Mouse (Mus musculus): ENCODE results near the gene Micu1. TPM values are rescaled to one million over a fixed set of nuclear protein-coding genes. Genes with fewer than 3 reads are reported as not detected.

The Micu1 gene
- polyA plus RNA-seq, 1 experiment from 2014 or later, result 65.0 TPM

DNA sequence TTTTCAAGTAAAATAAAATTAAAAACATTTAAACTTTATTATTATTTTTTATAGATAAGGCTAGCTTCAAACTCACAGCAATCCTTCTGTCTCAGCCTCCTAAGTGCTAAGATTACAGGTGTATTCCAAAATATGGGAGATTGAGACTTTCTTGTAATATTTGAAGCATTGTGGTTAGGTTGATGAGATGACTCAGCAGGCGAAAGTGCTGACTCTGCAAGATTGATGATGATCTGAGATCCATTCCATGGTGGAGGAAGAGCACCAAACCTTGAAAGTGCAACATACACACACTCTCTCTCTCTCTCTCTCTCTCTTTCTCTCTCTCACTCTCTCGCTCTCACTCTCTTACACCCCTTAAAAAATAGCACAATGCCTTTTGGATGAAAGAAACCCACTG lies 5.3 kb downstream of the Micu1 start:
- H3K4me2 ChIP-seq (ENCODE audit: low read depth, low read length, severe bottlenecking), result no peak overlapping the region
- no peak overlapping the region for H3K9ac ChIP-seq (ENCODE audit: low read length)
- no peaks in the 10 kb centered on the region for H3K36me3 ChIP-seq (ENCODE audit: control insufficient read depth, insufficient read depth, low read length)
- H3K9me3 ChIP-seq (ENCODE audit: control insufficient read depth, low read length), result no peaks in the 10 kb centered on the region
- no peak for ATAC-seq (replicated peaks; ENCODE audit: low FRiP score)
- H3K4me1 ChIP-seq (replicated peaks; ENCODE audit: control insufficient read depth, insufficient read depth, low read length), result no peaks in the 10 kb centered on the region; the same call in 1 of the 2 replicates
- H3K27me3 ChIP-seq (ENCODE audit: control insufficient read depth, insufficient read depth, low read length), result no peaks in the 10 kb centered on the region
- WGBS, result 71% methylated on average over 2 of the region's 2 CpGs
- no peak overlapping the region for H3K4me3 ChIP-seq (ENCODE audit: low read depth, low read length)
- no peak for DNase-seq (ENCODE audit: low spot score)
- no peak overlapping the region for H3K27ac ChIP-seq (ENCODE audit: low read depth, low read length)

DNA sequence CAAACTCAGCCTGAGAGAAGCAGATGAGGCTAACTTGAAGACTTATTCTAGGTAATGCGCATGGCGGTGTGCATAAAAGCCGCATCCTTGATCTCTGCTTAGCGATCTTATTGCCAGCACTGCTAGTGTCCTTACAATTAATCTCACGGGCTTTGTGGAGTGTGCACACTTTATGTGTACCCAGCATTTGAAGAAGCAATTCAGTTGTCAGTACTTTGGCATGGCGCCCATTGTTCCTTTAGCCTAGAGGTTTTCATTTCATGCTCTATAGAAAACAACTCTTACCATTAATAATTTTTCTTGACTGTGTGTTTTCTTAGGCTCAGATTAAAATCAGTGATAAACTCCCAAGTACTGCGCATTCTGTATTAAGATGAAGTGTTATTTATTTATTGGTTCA lies 7.0 kb downstream of the Micu1 start:
- no peaks in the 10 kb centered on the region for H3K36me3 ChIP-seq (ENCODE audit: control insufficient read depth, insufficient read depth, low read length)
- H3K9me3 ChIP-seq (ENCODE audit: control insufficient read depth, low read length), result no peaks in the 10 kb centered on the region
- H3K4me3 ChIP-seq (ENCODE audit: low read depth, low read length), result no peak overlapping the region
- WGBS, result 92% methylated on average over 7 of the region's 7 CpGs
- no peak overlapping the region for H3K4me2 ChIP-seq (ENCODE audit: low read depth, low read length, severe bottlenecking)
- no peaks in the 10 kb centered on the region for H3K27me3 ChIP-seq (ENCODE audit: control insufficient read depth, insufficient read depth, low read length)
- H3K9ac ChIP-seq (ENCODE audit: low read length), result no peak overlapping the region
- no peaks in the 10 kb centered on the region for H3K4me1 ChIP-seq (replicated peaks; ENCODE audit: control insufficient read depth, insufficient read depth, low read length)
- ATAC-seq (replicated peaks; ENCODE audit: low FRiP score), result no peak
- no peak for DNase-seq (ENCODE audit: low spot score)
- H3K27ac ChIP-seq (ENCODE audit: low read depth, low read length), result no peak overlapping the region

DNA sequence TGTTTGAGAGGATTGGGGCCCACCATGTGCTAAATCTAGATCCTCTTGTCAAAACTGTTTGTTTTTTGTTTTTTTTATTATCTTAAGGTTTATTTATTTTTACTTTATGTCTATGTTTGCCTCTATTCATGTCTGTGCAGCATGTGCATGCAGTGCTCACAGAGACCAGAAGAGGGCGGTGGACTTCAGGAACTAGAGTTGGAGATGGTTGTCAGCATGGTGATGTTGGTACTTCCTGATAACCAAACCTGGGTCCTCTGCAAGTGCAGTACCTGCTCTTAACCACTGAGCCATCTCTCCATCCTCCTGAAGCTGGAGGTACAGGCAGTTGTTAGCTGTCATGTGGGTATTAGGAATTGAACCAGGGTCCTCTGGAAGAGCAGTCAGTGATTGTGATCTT lies 8.0 kb downstream of the Micu1 start:
- Histone ChIP-seq H3K9ac (ENCODE audit: low read length) (no peak overlapping the region), H3K27me3 (ENCODE audit: control insufficient read depth, insufficient read depth, low read length) (no peaks in the 10 kb centered on the region), H3K4me3 (ENCODE audit: low read depth, low read length) (no peak overlapping the region), H3K36me3 (ENCODE audit: control insufficient read depth, insufficient read depth, low read length) (no peaks in the 10 kb centered on the region), H3K9me3 (ENCODE audit: control insufficient read depth, low read length) (no peaks in the 10 kb centered on the region), H3K27ac (ENCODE audit: low read depth, low read length) (no peak overlapping the region), H3K4me1 (replicated peaks; ENCODE audit: control insufficient read depth, insufficient read depth, low read length) (no peaks in the 10 kb centered on the region), H3K4me2 (ENCODE audit: low read depth, low read length, severe bottlenecking) (no peak overlapping the region)
- no peak for ATAC-seq (replicated peaks; ENCODE audit: low FRiP score)
- DNase-seq (ENCODE audit: low spot score), result no peak
- WGBS, result 86% methylated on average over 1 of the region's 1 CpGs

DNA sequence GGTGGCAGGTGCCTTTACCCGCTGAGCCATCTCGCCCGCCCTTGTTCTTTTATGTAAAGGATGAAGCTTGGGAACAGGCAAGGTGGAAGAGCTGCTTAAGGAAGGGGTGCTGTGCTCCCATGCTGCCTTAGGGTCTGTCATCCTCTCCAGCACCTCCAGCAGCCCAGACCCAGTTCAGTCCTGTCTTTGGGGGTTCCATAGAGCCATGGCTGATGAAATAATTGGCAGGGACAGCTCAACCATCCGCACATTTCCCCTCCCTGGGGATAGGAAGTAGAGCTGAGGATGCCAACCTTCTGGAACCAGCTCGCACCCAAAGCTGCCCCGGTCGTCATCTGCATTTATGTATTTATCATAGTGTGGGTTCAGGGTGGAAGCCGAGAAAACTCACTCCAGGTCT lies 9.8 kb downstream of the Micu1 start:
- no peaks in the 10 kb centered on the region for H3K4me1 ChIP-seq (replicated peaks; ENCODE audit: control insufficient read depth, insufficient read depth, low read length)
- 93% methylated on average over 8 of the region's 8 CpGs for WGBS
- H3K27me3 ChIP-seq (ENCODE audit: control insufficient read depth, insufficient read depth, low read length), result no peaks in the 10 kb centered on the region
- no peak overlapping the region for H3K9ac ChIP-seq (ENCODE audit: low read length)
- H3K4me3 ChIP-seq (ENCODE audit: low read depth, low read length), result no peak overlapping the region
- DNase-seq (ENCODE audit: low spot score) (no peak), ATAC-seq (replicated peaks; ENCODE audit: low FRiP score) (no peak)
- no peaks in the 10 kb centered on the region for H3K36me3 ChIP-seq (ENCODE audit: control insufficient read depth, insufficient read depth, low read length)
- H3K27ac ChIP-seq (ENCODE audit: low read depth, low read length), result no peak overlapping the region
- no peaks in the 10 kb centered on the region for H3K9me3 ChIP-seq (ENCODE audit: control insufficient read depth, low read length)
- no peak overlapping the region for H3K4me2 ChIP-seq (ENCODE audit: low read depth, low read length, severe bottlenecking)

DNA sequence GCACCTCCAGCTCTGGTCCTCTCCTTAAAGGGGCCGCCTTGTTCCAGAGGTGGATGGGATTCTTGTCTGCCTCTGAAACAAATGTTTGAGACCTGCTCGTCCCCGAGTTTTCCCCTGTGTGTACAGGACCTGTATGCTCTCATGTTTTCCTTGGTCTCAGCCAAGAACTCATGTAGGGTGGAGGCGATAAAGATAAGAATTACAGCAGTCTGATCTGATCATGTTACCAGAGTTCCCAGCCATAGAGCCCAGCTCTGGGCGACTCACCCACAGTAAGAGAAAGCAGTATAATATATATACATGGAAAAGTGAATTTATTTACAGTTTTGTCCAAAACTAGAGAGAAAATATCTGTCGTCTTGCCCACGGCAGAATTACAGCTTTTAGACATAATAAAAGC lies 17.7 kb downstream of the Micu1 start:
- ATAC-seq (replicated peaks; ENCODE audit: low FRiP score) (no peak), DNase-seq (ENCODE audit: low spot score) (no peak)
- Histone ChIP-seq H3K4me2 (ENCODE audit: low read depth, low read length, severe bottlenecking) (no peak overlapping the region), H3K36me3 (ENCODE audit: control insufficient read depth, insufficient read depth, low read length) (no peaks in the 10 kb centered on the region), H3K9ac (ENCODE audit: low read length) (no peak overlapping the region), H3K4me1 (replicated peaks; ENCODE audit: control insufficient read depth, insufficient read depth, low read length) (no peaks in the 10 kb centered on the region; the same call in 1 of the 2 replicates), H3K27me3 (ENCODE audit: control insufficient read depth, insufficient read depth, low read length) (no peaks in the 10 kb centered on the region), H3K4me3 (ENCODE audit: low read depth, low read length) (no peak overlapping the region), H3K27ac (ENCODE audit: low read depth, low read length) (no peak overlapping the region), H3K9me3 (ENCODE audit: control insufficient read depth, low read length) (no peaks in the 10 kb centered on the region)
- WGBS, result 89% methylated on average over 7 of the region's 7 CpGs

DNA sequence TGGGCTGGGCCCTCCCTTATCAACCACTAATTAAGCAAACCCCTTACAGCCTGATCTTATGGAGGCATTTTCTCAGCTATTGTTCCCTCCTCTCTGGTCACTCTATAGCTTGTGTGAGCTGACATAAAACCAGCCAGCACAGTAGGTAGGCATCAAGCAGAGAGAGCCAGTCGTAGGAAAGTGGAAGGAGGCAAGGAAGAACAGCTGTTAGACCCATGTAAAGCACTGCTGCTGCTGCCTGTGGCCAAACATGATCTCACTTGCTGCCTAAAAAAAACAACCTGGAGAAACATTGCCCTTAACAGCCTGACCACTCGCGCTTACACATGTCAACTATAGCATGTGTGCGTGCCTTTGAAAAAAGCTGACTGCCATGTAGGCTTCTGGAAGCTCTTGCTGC lies 19.3 kb downstream of the Micu1 start:
- no peak overlapping the region for H3K27ac ChIP-seq (ENCODE audit: low read depth, low read length)
- 79% methylated on average over 4 of the region's 4 CpGs for WGBS
- no peak overlapping the region for H3K4me2 ChIP-seq (ENCODE audit: low read depth, low read length, severe bottlenecking)
- no peaks in the 10 kb centered on the region for H3K27me3 ChIP-seq (ENCODE audit: control insufficient read depth, insufficient read depth, low read length)
- no peaks in the 10 kb centered on the region for H3K9me3 ChIP-seq (ENCODE audit: control insufficient read depth, low read length)
- no peaks in the 10 kb centered on the region for H3K36me3 ChIP-seq (ENCODE audit: control insufficient read depth, insufficient read depth, low read length)
- H3K9ac ChIP-seq (ENCODE audit: low read length), result no peak overlapping the region
- DNase-seq (ENCODE audit: low spot score), result no peak
- no peak for ATAC-seq (replicated peaks; ENCODE audit: low FRiP score)
- H3K4me3 ChIP-seq (ENCODE audit: low read depth, low read length), result no peak overlapping the region
- no peaks in the 10 kb centered on the region; the same call in 1 of the 2 replicates for H3K4me1 ChIP-seq (replicated peaks; ENCODE audit: control insufficient read depth, insufficient read depth, low read length)

DNA sequence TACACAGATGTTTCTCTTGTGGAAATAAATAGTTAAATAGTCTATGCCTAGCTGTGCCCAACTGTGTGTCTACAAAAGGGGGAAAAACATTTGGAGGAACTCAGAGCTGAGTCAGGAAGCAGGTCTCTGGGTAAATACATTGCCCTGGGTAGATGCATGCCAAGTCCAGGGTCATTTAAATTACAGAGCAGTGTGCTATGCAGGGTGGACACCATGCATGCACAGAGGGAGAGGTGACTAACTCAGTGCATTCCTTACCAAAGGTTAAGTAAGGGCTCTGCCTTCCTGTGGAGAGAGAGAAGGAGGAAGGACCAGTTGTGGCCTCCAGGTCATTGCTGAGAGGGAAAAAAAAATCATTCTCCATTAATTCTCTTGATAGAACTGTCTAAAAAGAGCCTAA lies 22.4 kb downstream of the Micu1 start:
- no peaks in the 10 kb centered on the region; the same call in 1 of the 2 replicates for H3K4me1 ChIP-seq (replicated peaks; ENCODE audit: control insufficient read depth, insufficient read depth, low read length)
- H3K4me3 ChIP-seq (ENCODE audit: low read depth, low read length), result no peak overlapping the region
- no peaks in the 10 kb centered on the region for H3K9me3 ChIP-seq (ENCODE audit: control insufficient read depth, low read length)
- DNase-seq (ENCODE audit: low spot score) (no peak), ATAC-seq (replicated peaks; ENCODE audit: low FRiP score) (no peak)
- H3K9ac ChIP-seq (ENCODE audit: low read length), result no peak overlapping the region
- H3K36me3 ChIP-seq (ENCODE audit: control insufficient read depth, insufficient read depth, low read length), result no peaks in the 10 kb centered on the region
- H3K27ac ChIP-seq (ENCODE audit: low read depth, low read length), result no peak overlapping the region
- H3K27me3 ChIP-seq (ENCODE audit: control insufficient read depth, insufficient read depth, low read length), result no peaks in the 10 kb centered on the region
- H3K4me2 ChIP-seq (ENCODE audit: low read depth, low read length, severe bottlenecking), result no peak overlapping the region

DNA sequence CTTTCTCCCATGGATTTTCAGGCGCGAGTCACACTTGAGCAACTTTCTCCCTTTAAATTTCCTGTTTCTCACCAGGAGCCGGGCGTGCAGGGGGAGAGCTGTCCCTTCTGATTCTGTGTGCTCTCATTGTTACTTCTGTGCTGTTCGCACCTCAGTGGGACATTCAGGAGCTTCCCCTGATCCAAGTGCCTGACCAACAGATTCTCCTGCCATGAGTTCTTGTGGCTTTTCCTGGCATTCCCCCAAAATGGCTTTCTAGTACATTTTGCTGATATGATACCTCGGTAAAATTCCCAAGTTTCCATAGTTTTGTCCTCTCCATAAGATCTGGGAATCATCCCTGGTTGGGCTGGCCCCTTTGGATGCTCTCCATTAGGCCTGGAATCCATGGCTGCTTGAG lies 25.0 kb downstream of the Micu1 start:
- DNase-seq (ENCODE audit: low spot score), result no peak
- Histone ChIP-seq H3K27ac (ENCODE audit: low read depth, low read length) (no peak overlapping the region), H3K4me1 (replicated peaks; ENCODE audit: control insufficient read depth, insufficient read depth, low read length) (no peaks in the 10 kb centered on the region; the same call in 1 of the 2 replicates), H3K9ac (ENCODE audit: low read length) (no peak overlapping the region), H3K4me2 (ENCODE audit: low read depth, low read length, severe bottlenecking) (no peak overlapping the region), H3K4me3 (ENCODE audit: low read depth, low read length) (no peak overlapping the region), H3K9me3 (ENCODE audit: control insufficient read depth, low read length) (no peaks in the 10 kb centered on the region), H3K36me3 (ENCODE audit: control insufficient read depth, insufficient read depth, low read length) (no peaks in the 10 kb centered on the region), H3K27me3 (ENCODE audit: control insufficient read depth, insufficient read depth, low read length) (no peaks in the 10 kb centered on the region)
- ATAC-seq (replicated peaks; ENCODE audit: low FRiP score), result no peak
- 71% methylated on average over 6 of the region's 6 CpGs for WGBS

DNA sequence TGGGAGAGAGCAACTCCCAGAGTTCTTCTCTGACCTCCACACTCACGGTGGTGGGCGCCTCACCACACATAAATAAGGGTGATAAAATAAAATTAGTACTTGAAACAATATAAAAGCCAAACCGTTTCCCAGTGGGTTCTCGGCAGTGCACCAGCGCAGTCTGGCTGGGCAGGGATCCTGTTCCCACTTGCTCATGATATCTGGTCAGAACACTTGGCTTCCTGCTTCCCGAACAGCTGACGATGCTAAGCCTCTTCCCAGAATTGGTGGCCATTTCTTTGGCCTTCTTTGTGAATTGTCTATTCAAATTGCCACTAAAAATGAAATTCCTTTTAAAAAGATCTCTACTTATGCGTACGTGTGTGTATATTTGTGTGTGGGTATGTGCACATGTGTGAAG lies 27.0 kb downstream of the Micu1 start:
- Histone ChIP-seq H3K9ac (ENCODE audit: low read length) (no peak overlapping the region), H3K27me3 (ENCODE audit: control insufficient read depth, insufficient read depth, low read length) (no peaks in the 10 kb centered on the region), H3K9me3 (ENCODE audit: control insufficient read depth, low read length) (no peaks in the 10 kb centered on the region), H3K27ac (ENCODE audit: low read depth, low read length) (no peak overlapping the region), H3K36me3 (ENCODE audit: control insufficient read depth, insufficient read depth, low read length) (no peaks in the 10 kb centered on the region; the same call in 1 of the 2 replicates), H3K4me1 (replicated peaks; ENCODE audit: control insufficient read depth, insufficient read depth, low read length) (no peaks in the 10 kb centered on the region; the same call in 1 of the 2 replicates), H3K4me3 (ENCODE audit: low read depth, low read length) (no peak overlapping the region), H3K4me2 (ENCODE audit: low read depth, low read length, severe bottlenecking) (no peak overlapping the region)
- DNase-seq (ENCODE audit: low spot score), result no peak
- ATAC-seq (replicated peaks; ENCODE audit: low FRiP score), result no peak
- 91% methylated on average over 9 of the region's 9 CpGs for WGBS

Measured in forebrain, embryonic 11.5 days (tissue).